ENCODE assay signal across 10 mouse cellular contexts in the genomic region with DNA sequence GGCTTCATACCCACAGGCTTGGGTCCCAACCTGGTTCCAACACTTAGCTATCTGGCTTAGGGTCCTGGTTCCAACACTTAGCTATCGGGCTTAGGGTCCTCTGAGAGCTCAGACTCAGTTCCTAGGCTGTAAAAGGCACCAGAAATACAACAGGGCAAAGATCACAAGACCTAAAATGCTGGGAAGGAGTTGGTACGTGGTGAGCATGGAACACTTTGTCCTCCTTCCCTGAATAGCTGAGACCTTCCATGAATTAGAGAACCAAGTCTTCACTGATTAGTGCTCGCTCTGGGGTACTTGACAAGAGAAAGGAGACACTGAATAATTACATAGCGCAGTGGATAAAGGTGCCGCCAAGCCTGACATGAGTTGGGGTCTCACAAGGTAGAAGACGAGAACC. TPM values are rescaled to one million over a fixed set of nuclear protein-coding genes. Genes with fewer than 3 reads are reported as not detected.
DNase-seq lines count a peak whose midpoint lies in the region; ATAC-seq and TF ChIP-seq lines count a peak whose summit lies in the region.
"Had no signal": no experiment of that assay in that cellular context is flagged by ENCODE, and none has a peak within 500 bp of the region (broad histone marks: within the 10 kb centered on the region; RNA-seq: fewer than 3 reads in every experiment).

No protein-coding gene starts in this region.

- no peaks in the 10 kb centered on the region; the same call in 1 of the 2 replicates for H3K27me3 ChIP-seq in lung, embryonic 16.5 days (ENCODE audit: control insufficient read depth, insufficient read depth, low read depth, low read length)
- H3K27me3 ChIP-seq in intestine, embryonic 16.5 days (replicated peaks; ENCODE audit: control insufficient read depth, insufficient read depth, low read length): no peaks in the 10 kb centered on the region
- no peaks in the 10 kb centered on the region for H3K27me3 ChIP-seq in neural tube, embryonic 14.5 days (ENCODE audit: control insufficient read depth, insufficient read depth, low read length)

- peak overlapping the region; percentile 71 for H3K9ac ChIP-seq in lung, embryonic 16.5 days (ENCODE audit: low read length)
- peak overlapping the region; percentile 40; the same call in 1 of the 2 replicates for H3K9ac ChIP-seq in intestine, embryonic 16.5 days (ENCODE audit: low read depth, low read length)
- no peak overlapping the region for H3K9ac ChIP-seq in neural tube, embryonic 14.5 days (replicated peaks; ENCODE audit: low read depth, low read length)

- H3K4me2 ChIP-seq in lung, embryonic 16.5 days (ENCODE audit: low read depth, low read length): peak overlapping the region; percentile 84
- peak overlapping the region; percentile 97 for H3K4me2 ChIP-seq in intestine, embryonic 16.5 days (ENCODE audit: low read depth, low read length)
- peak overlapping the region; percentile 79 for H3K4me2 ChIP-seq in neural tube, embryonic 14.5 days (ENCODE audit: low read depth, low read length)

- H3K36me3 ChIP-seq in lung, embryonic 16.5 days (ENCODE audit: control insufficient read depth, insufficient read depth, low read length): no peaks in the 10 kb centered on the region
- H3K36me3 ChIP-seq in intestine, embryonic 16.5 days (ENCODE audit: control insufficient read depth, insufficient read depth, low read length): no peaks in the 10 kb centered on the region
- H3K36me3 ChIP-seq in neural tube, embryonic 14.5 days (ENCODE audit: control insufficient read depth, insufficient read depth, low read length): no peaks in the 10 kb centered on the region

- TF ChIP-seq POLR2A in lung, adult 2 months (IDR thresholded peaks at IDR 0.05; ENCODE audit: borderline replicate concordance, extremely low read depth, low read depth, low read length): no peak
- no peak for TF ChIP-seq POLR2A in embryonic fibroblast, embryonic 13.5 days (IDR thresholded peaks at IDR 0.05; ENCODE audit: low read depth, low read length)

- peak overlapping the region; percentile 61 for H3K4me3 ChIP-seq in lung, embryonic 16.5 days (ENCODE audit: low read length)
- H3K4me3 ChIP-seq in lung, adult 2 months (replicated peaks; ENCODE audit: extremely low read depth, low read depth, low read length): no peak overlapping the region
- peak overlapping the region; percentile 71; the same call in 1 of the 2 replicates for H3K4me3 ChIP-seq in embryonic fibroblast, embryonic 13.5 days (ENCODE audit: insufficient read depth, low read length)
- peak overlapping the region; percentile 70 for H3K4me3 ChIP-seq in intestine, embryonic 16.5 days (ENCODE audit: low read length)
- no peak overlapping the region; the same call in 1 of the 2 replicates for H3K4me3 ChIP-seq in neural tube, embryonic 14.5 days (ENCODE audit: low read depth, low read length)

- H3K9me3 ChIP-seq in lung, embryonic 16.5 days (ENCODE audit: control insufficient read depth, low read length): no peaks in the 10 kb centered on the region
- H3K9me3 ChIP-seq in intestine, embryonic 16.5 days (ENCODE audit: control insufficient read depth, low read length): no peaks in the 10 kb centered on the region
- H3K9me3 ChIP-seq in neural tube, embryonic 14.5 days (ENCODE audit: control insufficient read depth, low read length): no peaks in the 10 kb centered on the region

- TF ChIP-seq CTCF in lung, adult 2 months (IDR thresholded peaks at IDR 0.05; ENCODE audit: insufficient read depth, low read length): no peak
- no peak for TF ChIP-seq CTCF in embryonic fibroblast, embryonic 13.5 days (IDR thresholded peaks at IDR 0.05; ENCODE audit: borderline replicate concordance, insufficient read depth, low read length)

- ATAC-seq in lung, embryonic 16.5 days (ENCODE audit: low read depth): no peak
- peak; percentile 50 for ATAC-seq in intestine, embryonic 16.5 days
- ATAC-seq in neural tube, embryonic 14.5 days (ENCODE audit: low read depth): no peak
- no peak for ATAC-seq in frontal cortex, adult (ENCODE audit: low TSS enrichment)

- 40% methylated on average over 6 of the region's 6 CpGs for WGBS in lung, embryonic 16.5 days
- 38% methylated on average over 6 of the region's 6 CpGs for WGBS in lung, adult 2 months
- WGBS in intestine, embryonic 16.5 days: 26% methylated on average over 6 of the region's 6 CpGs
- WGBS in neural tube, embryonic 14.5 days: 25% methylated on average over 6 of the region's 6 CpGs

- H3K27ac ChIP-seq in lung, embryonic 16.5 days (ENCODE audit: low read length): 0 out of 2 replicates have a peak overlapping the region, but pooled peaks have one; percentile 89
- no peak overlapping the region for H3K27ac ChIP-seq in embryonic fibroblast, embryonic 13.5 days (ENCODE audit: insufficient read depth, low read length)
- peak overlapping the region; percentile 88 for H3K27ac ChIP-seq in intestine, embryonic 16.5 days (ENCODE audit: low read length)
- no peak overlapping the region for H3K27ac ChIP-seq in neural tube, embryonic 14.5 days (ENCODE audit: low read depth, low read length)

- no peak for DNase-seq in lung, adult 2 months
- no peak for DNase-seq in T-cell, adult 2 months (ENCODE audit: low spot score)
- DNase-seq in adrenal gland, adult (ENCODE audit: inconsistent age in 2 of 2, low spot score in 1 of 2): no peak

- H3K4me1 ChIP-seq in lung, embryonic 16.5 days (replicated peaks; ENCODE audit: control insufficient read depth, insufficient read depth, low read length): peaks cover 27% of the 10 kb centered on the region
- peaks cover 15% of the 10 kb centered on the region for H3K4me1 ChIP-seq in lung, adult 2 months (ENCODE audit: control insufficient read depth, insufficient read depth, low read length)
- peaks cover 3% of the 10 kb centered on the region; the same call in 1 of the 2 replicates for H3K4me1 ChIP-seq in embryonic fibroblast, embryonic 13.5 days (ENCODE audit: control insufficient read depth, insufficient read depth, low read length)
- peaks cover 39% of the 10 kb centered on the region for H3K4me1 ChIP-seq in intestine, embryonic 16.5 days (ENCODE audit: control insufficient read depth, insufficient read depth, low read length)
- H3K4me1 ChIP-seq in neural tube, embryonic 14.5 days (ENCODE audit: control insufficient read depth, insufficient read depth, low read length): 0 out of 2 replicates have a peak, but pooled peaks cover 7% of the 10 kb centered on the region

RNA-seq across cellular contexts. Expression of a gene that starts 4.6 kb away (rescaled TPM):
- 38.5 and 43.8 TPM in 2 replicates for polyA plus RNA-seq in lung, embryonic 16.5 days (2015; fragmentation: Nextera tagmentation; extraction: Ambion mirVana)
- polyA plus RNA-seq in lung, adult 2 months (2012; rRNA removed): 8.8 and 14.8 TPM in 2 replicates
- polyA plus RNA-seq in embryonic fibroblast, embryonic 13.5 days (2011; ENCODE audit: insufficient read length, low read depth, missing spikeins): 30.7 and 31.3 TPM in 2 replicates
- polyA plus RNA-seq in intestine, embryonic 16.5 days (2015; fragmentation: Nextera tagmentation; extraction: Ambion mirVana): 22.0 and 27.3 TPM in 2 replicates
- polyA plus RNA-seq in neural tube, embryonic 14.5 days (2014; fragmentation: Nextera tagmentation; extraction: Ambion mirVana): 9.9 and 11.1 TPM in 2 replicates

RNA-seq across cellular contexts. Expression of a gene that starts 8.7 kb away (rescaled TPM):
- not detected in 2 replicates for polyA plus RNA-seq in lung, embryonic 16.5 days (2015; fragmentation: Nextera tagmentation; extraction: Ambion mirVana)
- not detected in 2 replicates for polyA plus RNA-seq in lung, adult 2 months (2012; rRNA removed)
- not detected in 2 replicates for polyA plus RNA-seq in embryonic fibroblast, embryonic 13.5 days (2011; ENCODE audit: insufficient read length, low read depth, missing spikeins)
- polyA plus RNA-seq in intestine, embryonic 16.5 days (2015; fragmentation: Nextera tagmentation; extraction: Ambion mirVana): not detected in 2 replicates
- not detected in 2 replicates for polyA plus RNA-seq in neural tube, embryonic 14.5 days (2014; fragmentation: Nextera tagmentation; extraction: Ambion mirVana)
- polyA plus RNA-seq: neural tube, embryonic 11.5 days had no signal

RNA-seq across cellular contexts. Expression of a gene that starts 27.3 kb away (rescaled TPM):
- polyA plus RNA-seq in lung, embryonic 16.5 days (2015; fragmentation: Nextera tagmentation; extraction: Ambion mirVana): not detected in 2 replicates
- not detected in 2 replicates for polyA plus RNA-seq in lung, adult 2 months (2012; rRNA removed)
- polyA plus RNA-seq in embryonic fibroblast, embryonic 13.5 days (2011; ENCODE audit: insufficient read length, low read depth, missing spikeins): not detected in 2 replicates
- polyA plus RNA-seq in intestine, embryonic 16.5 days (2015; fragmentation: Nextera tagmentation; extraction: Ambion mirVana): not detected in 2 replicates
- polyA plus RNA-seq in neural tube, embryonic 14.5 days (2014; fragmentation: Nextera tagmentation; extraction: Ambion mirVana): not detected in 2 replicates
- polyA plus RNA-seq: neural tube, embryonic 11.5 days had no signal

RNA-seq across cellular contexts. Expression of a gene that starts 38.6 kb away (rescaled TPM):
- polyA plus RNA-seq in lung, embryonic 16.5 days (2015; fragmentation: Nextera tagmentation; extraction: Ambion mirVana): 0.35 and 1.8 TPM in 2 replicates
- polyA plus RNA-seq in lung, adult 2 months (2012; rRNA removed): 1.8 and 16.1 TPM in 2 replicates
- not detected in 2 replicates for polyA plus RNA-seq in embryonic fibroblast, embryonic 13.5 days (2011; ENCODE audit: insufficient read length, low read depth, missing spikeins)
- 1,810 and 2,508 TPM in 2 replicates for polyA plus RNA-seq in intestine, embryonic 16.5 days (2015; fragmentation: Nextera tagmentation; extraction: Ambion mirVana)
- polyA plus RNA-seq in neural tube, embryonic 14.5 days (2014; fragmentation: Nextera tagmentation; extraction: Ambion mirVana): not detected in 2 replicates
- polyA plus RNA-seq: neural tube, embryonic 11.5 days had no signal

RNA-seq across cellular contexts. Expression of a gene that starts 53.5 kb away (rescaled TPM):
- polyA plus RNA-seq in lung, embryonic 16.5 days (2015; fragmentation: Nextera tagmentation; extraction: Ambion mirVana): 0.48 and 0.50 TPM in 2 replicates
- not detected in 2 replicates for polyA plus RNA-seq in lung, adult 2 months (2012; rRNA removed)
- not detected in 2 replicates for polyA plus RNA-seq in embryonic fibroblast, embryonic 13.5 days (2011; ENCODE audit: insufficient read length, low read depth, missing spikeins)
- 0.92 and 1.0 TPM in 2 replicates for polyA plus RNA-seq in intestine, embryonic 16.5 days (2015; fragmentation: Nextera tagmentation; extraction: Ambion mirVana)
- polyA plus RNA-seq in neural tube, embryonic 14.5 days (2014; fragmentation: Nextera tagmentation; extraction: Ambion mirVana): 12.7 and 18.1 TPM in 2 replicates
- polyA plus RNA-seq: gonadal fat pad, adult 2 months had no signal

Comparison
In these comparisons a context has a peak if more than half of its experiments do, and no peak if none do; other contexts are left out.
1. H3K4me3 ChIP-seq: peak in lung, embryonic 16.5 days (single experiment), embryonic fibroblast, embryonic 13.5 days (single experiment) and intestine, embryonic 16.5 days (single experiment); none in lung, adult 2 months (single experiment) and neural tube, embryonic 14.5 days (single experiment).
2. H3K27ac ChIP-seq: peak in lung, embryonic 16.5 days (single experiment) and intestine, embryonic 16.5 days (single experiment); none in embryonic fibroblast, embryonic 13.5 days (single experiment) and neural tube, embryonic 14.5 days (single experiment).
3. Peak in every context shown above with its lines, with median percentiles within 50 percentile points of each other: H3K4me2 ChIP-seq.